Mouse (Mus musculus) ES-E14 (cell line): ENCODE measurements around the gene Dtnbp1.

Source experiments
- CHD2 ChIP-seq: IDR thresholded peaks from 2 replicates; pipeline ENCODE4 v1.6.1; 2014; ENCODE audit warnings: mild to moderate bottlenecking, low read depth, low read length, inconsistent platforms
- MAFK ChIP-seq: IDR thresholded peaks from 2 replicates; pipeline ENCODE4 v1.6.1; 2014; ENCODE audit warnings: mild to moderate bottlenecking, low read depth, low read length, inconsistent platforms; ENCODE audit not compliant: insufficient read depth
- ZC3H11A ChIP-seq: IDR thresholded peaks from 2 replicates; pipeline ENCODE4 v1.6.1; 2012; ENCODE audit warnings: low read depth, mild to moderate bottlenecking, inconsistent platforms, low read length, borderline replicate concordance
- ZNF384 ChIP-seq: IDR thresholded peaks from 2 replicates; pipeline ENCODE4 v1.6.1; 2012; ENCODE audit warnings: low read depth, low read length, inconsistent platforms

DNA sequence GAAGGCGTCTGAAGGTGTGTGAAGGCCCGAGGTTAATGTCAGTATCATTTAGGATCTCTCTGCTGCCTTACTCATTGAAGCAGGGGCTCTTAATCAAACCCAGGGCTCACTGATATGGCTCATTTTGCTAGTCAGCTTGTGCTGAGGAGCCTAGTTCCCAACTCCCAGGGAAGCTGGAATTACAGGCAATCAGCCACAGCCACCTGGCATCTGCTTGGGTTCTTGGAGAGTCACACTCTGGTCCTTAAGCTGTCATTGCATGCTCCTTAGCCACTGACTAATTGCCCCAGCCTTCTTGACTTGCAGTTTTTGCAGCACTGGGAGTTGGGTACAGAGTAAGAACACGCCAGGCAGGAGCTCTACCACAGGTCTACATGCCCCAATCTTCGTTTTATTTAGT, 34.5 kb upstream of the Dtnbp1 start:
- no peak for TF ChIP-seq ZNF384
- TF ChIP-seq ZC3H11A: no peak
- TF ChIP-seq MAFK: no peak
- no peak for TF ChIP-seq CHD2
